Mouse (Mus musculus) liver, adult 2 months (tissue): ENCODE measurements around the gene Plpp6.

Experiments used
- CTCF ChIP-seq: fragments of 200-500 bp; IDR thresholded peaks from 2 replicates; pipeline ENCODE4 v1.5.1; 2011; ENCODE audit warnings: low read depth, low read length, control low read depth
- POLR2A ChIP-seq: fragments of 200-500 bp; IDR thresholded peaks from 2 replicates; pipeline ENCODE4 v1.6.1; 2011; ENCODE audit warnings: low read length, control low read depth; ENCODE audit not compliant: insufficient read depth; ENCODE audit errors: extremely low read depth

DNA sequence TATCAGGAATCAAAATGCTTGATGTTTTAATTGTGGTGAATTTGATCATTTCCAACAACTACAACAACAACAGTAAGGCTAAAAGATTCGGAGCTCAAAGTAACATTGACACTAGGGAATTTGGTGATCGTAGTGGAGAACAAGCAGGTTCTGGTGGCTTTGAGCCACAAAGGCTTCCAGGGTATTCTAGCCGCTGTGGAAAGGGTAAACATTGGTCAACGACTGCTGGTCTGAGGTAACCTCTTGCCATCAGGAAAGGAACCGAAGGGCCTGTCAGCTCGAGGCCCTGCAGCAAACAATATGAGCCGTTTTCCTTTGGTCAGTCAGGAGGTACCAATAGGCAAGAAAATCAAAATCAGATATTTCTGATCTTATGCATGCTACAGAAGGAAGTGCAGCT is 18.9 kb downstream of the Plpp6 start:
- no peak for TF ChIP-seq CTCF
- TF ChIP-seq POLR2A, result no peak
